13 mouse cellular contexts compared by ENCODE assay signal in genomic region chr11:59094213-59094612, GRCm38 (mm10). TPM values are rescaled to one million over a fixed set of nuclear protein-coding genes. Genes with fewer than 3 reads are reported as not detected.
DNase-seq lines count a peak whose midpoint lies in the region; ATAC-seq and TF ChIP-seq lines count a peak whose summit lies in the region.
"Had no signal": no experiment of that assay in that cellular context is flagged by ENCODE, and none has a peak within 500 bp of the region (broad histone marks: within the 10 kb centered on the region; RNA-seq: fewer than 3 reads in every experiment).

No protein-coding gene starts in this region.

- TF ChIP-seq CTCF in intestine, postnatal 0 days (IDR thresholded peaks at IDR 0.05; ENCODE audit: low read depth), result peak; percentile 55

- H3K9me3 ChIP-seq in intestine, postnatal 0 days (ENCODE audit: control insufficient read depth), result no peaks in the 10 kb centered on the region
- peaks cover 3% of the 10 kb centered on the region; the same call in 1 of the 2 replicates for H3K9me3 ChIP-seq in intestine, embryonic 16.5 days (ENCODE audit: control insufficient read depth, low read length)
- H3K9me3 ChIP-seq in forebrain, embryonic 14.5 days (replicated peaks; ENCODE audit: control insufficient read depth, low read length), result no peaks in the 10 kb centered on the region
- H3K9me3 ChIP-seq: neural tube, embryonic 12.5 days had no signal

- no peak overlapping the region for H3K9ac ChIP-seq in intestine, postnatal 0 days (ENCODE audit: low read depth, low read length)
- no peak overlapping the region for H3K9ac ChIP-seq in intestine, embryonic 16.5 days (ENCODE audit: low read depth, low read length)
- H3K9ac ChIP-seq in forebrain, embryonic 14.5 days (ENCODE audit: low read length), result no peak overlapping the region
- H3K9ac ChIP-seq: hindbrain, embryonic 12.5 days; limb, embryonic 13.5 days; neural tube, embryonic 12.5 days had no signal

- H3K36me3 ChIP-seq in intestine, postnatal 0 days (ENCODE audit: control insufficient read depth, insufficient read depth), result no peaks in the 10 kb centered on the region
- H3K36me3 ChIP-seq in intestine, embryonic 16.5 days (ENCODE audit: control insufficient read depth, insufficient read depth, low read length), result no peaks in the 10 kb centered on the region
- no peaks in the 10 kb centered on the region for H3K36me3 ChIP-seq in forebrain, embryonic 14.5 days (ENCODE audit: control insufficient read depth, insufficient read depth, low read length)
- H3K36me3 ChIP-seq: hindbrain, embryonic 12.5 days; limb, embryonic 13.5 days; neural tube, embryonic 12.5 days had no signal

- no peak for ATAC-seq in intestine, postnatal 0 days
- no peak for ATAC-seq in intestine, embryonic 16.5 days
- ATAC-seq in forebrain, embryonic 14.5 days, result no peak

- peak; percentile 54 to 58 for DNase-seq in B cell, adult 2 months
- DNase-seq in R1 (ENCODE audit: low read depth, low spot score), result peak; percentile 72
- DNase-seq in lung, postnatal 14 days, result peak; percentile 4
- no peak for DNase-seq in cerebellum, adult 11-12 months
- no peak for DNase-seq in forebrain, embryonic 14.5 days (ENCODE audit: low spot score)
- no peak for DNase-seq in heart, adult 11 months
- DNase-seq: adrenal gland, adult 2 months had no signal

- H3K27ac ChIP-seq in intestine, postnatal 0 days (ENCODE audit: low read depth, low read length), result no peak overlapping the region
- H3K27ac ChIP-seq in intestine, embryonic 16.5 days (ENCODE audit: low read length), result no peak overlapping the region
- H3K27ac ChIP-seq in forebrain, embryonic 14.5 days (ENCODE audit: low read depth, low read length), result no peak overlapping the region
- H3K27ac ChIP-seq: hindbrain, embryonic 12.5 days; limb, embryonic 13.5 days; neural tube, embryonic 12.5 days had no signal

- H3K4me1 ChIP-seq in intestine, postnatal 0 days (replicated peaks; ENCODE audit: control insufficient read depth, insufficient read depth, low read length), result no peaks in the 10 kb centered on the region
- H3K4me1 ChIP-seq in intestine, embryonic 16.5 days (ENCODE audit: control insufficient read depth, insufficient read depth, low read length), result no peaks in the 10 kb centered on the region
- H3K4me1 ChIP-seq in forebrain, embryonic 14.5 days (ENCODE audit: control insufficient read depth, insufficient read depth, low read length), result no peaks in the 10 kb centered on the region
- H3K4me1 ChIP-seq: hindbrain, embryonic 12.5 days; limb, embryonic 13.5 days; neural tube, embryonic 12.5 days had no signal

- no peak overlapping the region for H3K4me2 ChIP-seq in intestine, postnatal 0 days (replicated peaks; ENCODE audit: low read depth)
- no peak overlapping the region for H3K4me2 ChIP-seq in intestine, embryonic 16.5 days (ENCODE audit: low read depth, low read length)
- no peak overlapping the region for H3K4me2 ChIP-seq in forebrain, embryonic 14.5 days (ENCODE audit: low read length)
- H3K4me2 ChIP-seq: hindbrain, embryonic 12.5 days; limb, embryonic 13.5 days; neural tube, embryonic 12.5 days had no signal

- H3K27me3 ChIP-seq in intestine, postnatal 0 days (replicated peaks; ENCODE audit: control insufficient read depth, insufficient read depth, low read length), result no peaks in the 10 kb centered on the region
- H3K27me3 ChIP-seq in intestine, embryonic 16.5 days (replicated peaks; ENCODE audit: control insufficient read depth, insufficient read depth, low read length), result no peaks in the 10 kb centered on the region
- H3K27me3 ChIP-seq in forebrain, embryonic 14.5 days (replicated peaks; ENCODE audit: control insufficient read depth, insufficient read depth, low read length), result no peaks in the 10 kb centered on the region
- H3K27me3 ChIP-seq: hindbrain, embryonic 12.5 days; neural tube, embryonic 12.5 days had no signal

- WGBS in intestine, postnatal 0 days, result 74% methylated on average over 4 of the region's 4 CpGs
- WGBS in intestine, embryonic 16.5 days, result 70% methylated on average over 4 of the region's 4 CpGs
- 62% methylated on average over 4 of the region's 4 CpGs for WGBS in forebrain, embryonic 14.5 days

- no peak overlapping the region for H3K4me3 ChIP-seq in intestine, postnatal 0 days (ENCODE audit: low read depth, low read length)
- no peak overlapping the region for H3K4me3 ChIP-seq in intestine, embryonic 16.5 days (ENCODE audit: low read length)
- no peak overlapping the region for H3K4me3 ChIP-seq in forebrain, embryonic 14.5 days (ENCODE audit: low read depth, low read length)
- H3K4me3 ChIP-seq: erythroblast, embryonic 14.5 days; hindbrain, embryonic 12.5 days; limb, embryonic 13.5 days; neural tube, embryonic 12.5 days had no signal

RNA-seq across cellular contexts. Expression of gene Obscn, which starts 42.0 kb away (rescaled TPM):
- polyA plus RNA-seq in intestine, postnatal 0 days (2015; fragmentation: Nextera tagmentation; extraction: Ambion mirVana), result 0.16 and 0.23 TPM in 2 replicates
- 0.89 and 1.0 TPM in 2 replicates for polyA plus RNA-seq in intestine, embryonic 16.5 days (2015; fragmentation: Nextera tagmentation; extraction: Ambion mirVana)
- 0.05 and 0.20 TPM in 2 replicates for polyA plus RNA-seq in forebrain, embryonic 14.5 days (2014; fragmentation: Nextera tagmentation; extraction: Ambion mirVana)

Comparison
In these comparisons a context has a peak if more than half of its experiments do, and no peak if none do; other contexts are left out.
1. DNase-seq: peak in B cell, adult 2 months (2 of 2), R1 (single experiment) and lung, postnatal 14 days (single experiment); none in cerebellum, adult 11-12 months (single experiment), forebrain, embryonic 14.5 days (single experiment) and heart, adult 11 months (single experiment).